Mouse (Mus musculus): Measurements from ENCODE around the gene Ttll1.

The Ttll1 gene

GRCm38 (mm10) chr15:83455637-83456036 lies 55.1 kb downstream of the Ttll1 start:
- DNase-seq (ENCODE audit: low spot score in 2 of 2), result no peak

- no peak for DNase-seq (ENCODE audit: low spot score in 2 of 2)
Observed at GRCm38 (mm10) chr15:83455034-83455433, 55.7 kb downstream of the Ttll1 start.

GRCm38 (mm10) chr15:83454419-83454818 lies 56.3 kb downstream of the Ttll1 start:
- no peak for DNase-seq (ENCODE audit: low spot score in 2 of 2)

GRCm38 (mm10) chr15:83453879-83454278 lies 56.8 kb downstream of the Ttll1 start:
- no peak for DNase-seq (ENCODE audit: low spot score in 2 of 2)

- no peak for DNase-seq (ENCODE audit: low spot score in 2 of 2)
Observed at GRCm38 (mm10) chr15:83452219-83452760, 58.4 kb downstream of the Ttll1 start.

GRCm38 (mm10) chr15:83451621-83452210 lies 59.0 kb downstream of the Ttll1 start:
- no peak for DNase-seq (ENCODE audit: low spot score in 2 of 2)

- no peak for DNase-seq (ENCODE audit: low spot score in 2 of 2)
Observed at GRCm38 (mm10) chr15:83450007-83450406, 60.7 kb downstream of the Ttll1 start.

GRCm38 (mm10) chr15:83448646-83449045 lies 62.0 kb downstream of the Ttll1 start:
- DNase-seq (ENCODE audit: low spot score in 2 of 2), result no peak

GRCm38 (mm10) chr15:83447791-83448544 lies 62.7 kb downstream of the Ttll1 start:
- peak in 1 of 2 experiments; percentile 44 for DNase-seq (ENCODE audit: low spot score in 2 of 2)

- DNase-seq (ENCODE audit: low spot score in 2 of 2), result no peak
Observed at GRCm38 (mm10) chr15:83445908-83446307, 64.8 kb downstream of the Ttll1 start.

- no peak for DNase-seq (ENCODE audit: low spot score in 2 of 2)
Observed at GRCm38 (mm10) chr15:83445383-83445782, 65.3 kb downstream of the Ttll1 start.

- no peak for DNase-seq (ENCODE audit: low spot score in 2 of 2)
Observed at GRCm38 (mm10) chr15:83444425-83444824, 66.3 kb downstream of the Ttll1 start.

- DNase-seq (ENCODE audit: low spot score in 2 of 2), result no peak
Observed at GRCm38 (mm10) chr15:83442495-83443037, 68.1 kb downstream of the Ttll1 start.

- DNase-seq (ENCODE audit: low spot score in 2 of 2), result no peak
Observed at GRCm38 (mm10) chr15:83440726-83441125, 70.0 kb downstream of the Ttll1 start.

GRCm38 (mm10) chr15:83436541-83436940 lies 74.2 kb downstream of the Ttll1 start:
- DNase-seq (ENCODE audit: low spot score in 2 of 2), result no peak

GRCm38 (mm10) chr15:83435324-83436090 lies 75.2 kb downstream of the Ttll1 start:
- no peak for DNase-seq (ENCODE audit: low spot score in 2 of 2)

GRCm38 (mm10) chr15:83434692-83435091 lies 76.0 kb downstream of the Ttll1 start:
- DNase-seq (ENCODE audit: low spot score in 2 of 2), result no peak

Data from frontal cortex, postnatal 25 days (tissue).